Mouse (Mus musculus) neural tube, embryonic 11.5 days (tissue): ENCODE measurements at regions not wholly inside any gene's neighbourhood (a gene's known extent, or its start where the extent isn't known, plus 50 kb on each side); places are given as distances from the start of the nearest gene placed in this dataset.

Experiments used
- ATAC-seq: fragments of 200-750 bp; cut with Nextera tagmentation; 2 replicates; pipeline ENCODE4 v1.8.0; 2017; ENCODE audit warnings: moderate number of reproducible peaks, mild to moderate bottlenecking, moderate TSS enrichment, moderate library complexity; ENCODE audit not compliant: insufficient read depth, low FRiP score, low TSS enrichment
- DNase-seq: peaks from one replicate; pipeline ENCODE4 v3.0.0-alpha.2; 2015; ENCODE audit warnings: low spot score
- H3K27ac ChIP-seq: fragments of 300-500 bp; sonication (generic); 2 replicates; pipeline ENCODE4 v1.5.1; 2014; ENCODE audit warnings: low read depth, mild to moderate bottlenecking, low read length
- H3K27me3 ChIP-seq: fragments of 300-500 bp; sonication (generic); 2 replicates; pipeline ENCODE4 v1.6.1; 2014; ENCODE audit warnings: mild to moderate bottlenecking, low read length, mixed read lengths; ENCODE audit not compliant: control insufficient read depth, insufficient read depth
- H3K36me3 ChIP-seq: fragments of 300-500 bp; sonication (generic); 2 replicates; pipeline ENCODE4 v1.6.1; 2014; ENCODE audit warnings: mild to moderate bottlenecking, low read length, moderate library complexity, mixed read lengths; ENCODE audit not compliant: control insufficient read depth, insufficient read depth
- H3K4me1 ChIP-seq: fragments of 300-500 bp; sonication (generic); 2 replicates; pipeline ENCODE4 v1.6.1; 2014; ENCODE audit warnings: low read length, mixed read lengths; ENCODE audit not compliant: control insufficient read depth, insufficient read depth
- H3K4me2 ChIP-seq: fragments of 300-500 bp; sonication (generic); 2 replicates; pipeline ENCODE4 v1.6.1; 2014; ENCODE audit warnings: low read depth, mild to moderate bottlenecking, moderate library complexity
- H3K4me3 ChIP-seq: fragments of 300-500 bp; sonication (generic); 2 replicates; pipeline ENCODE4 v1.5.1; 2014; ENCODE audit warnings: low read depth, low read length
- H3K9ac ChIP-seq: fragments of 300-500 bp; sonication (generic); 2 replicates; pipeline ENCODE4 v1.6.1; 2014; ENCODE audit warnings: mild to moderate bottlenecking, low read length
- H3K9me3 ChIP-seq: fragments of 300-500 bp; sonication (generic); 2 replicates; pipeline ENCODE4 v1.6.1; 2016; ENCODE audit warnings: low read length; ENCODE audit not compliant: control insufficient read depth
- WGBS: fragments of 180-500 bp; shearing (Covaris S2); extraction: QIAGEN DNeasy Blood & Tissue Kit; methylation state at CpG from one replicate; pipeline ENCODE4 v1.1.7; 2014; 5-methylcytosine and 5-hydroxymethylcytosine counted together

DNA sequence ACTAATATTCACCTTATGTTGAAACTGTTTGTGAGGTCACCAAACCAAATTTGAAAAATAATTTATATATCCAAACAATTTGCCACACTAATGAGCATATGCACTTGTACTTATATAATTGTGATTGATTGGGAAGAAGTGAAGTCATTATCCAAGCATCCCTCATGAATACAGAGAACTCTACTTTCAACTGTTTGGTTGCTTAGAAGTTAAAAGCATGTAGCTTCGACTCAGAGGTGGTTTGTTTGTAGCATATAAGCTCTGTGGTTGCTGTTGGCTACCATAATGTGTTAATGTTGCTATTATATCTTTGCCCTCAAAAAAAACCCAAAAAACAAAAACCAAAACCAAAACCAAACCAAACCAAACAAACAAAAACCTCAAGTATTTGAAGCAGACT, 54.7 kb upstream of the Lin7a start:
- Histone ChIP-seq H3K27ac (no peak overlapping the region), H3K4me1 (no peaks in the 10 kb centered on the region; the same call in 1 of the 2 replicates), H3K4me2 (no peak overlapping the region), H3K27me3 (no peaks in the 10 kb centered on the region), H3K4me3 (no peak overlapping the region), H3K9ac (no peak overlapping the region), H3K9me3 (no peaks in the 10 kb centered on the region), H3K36me3 (no peaks in the 10 kb centered on the region)
- WGBS, result 71% methylated on average over 1 of the region's 1 CpGs
- ATAC-seq (no peak), DNase-seq (no peak)

GRCm38 (mm10) chr10:107217376-107218235, 53.9 kb upstream of the Lin7a start:
- H3K4me2 ChIP-seq, result no peak overlapping the region
- 97% methylated on average over 2 of the region's 2 CpGs for WGBS
- no peaks in the 10 kb centered on the region for H3K27me3 ChIP-seq
- H3K27ac ChIP-seq, result no peak overlapping the region
- no peaks in the 10 kb centered on the region for H3K9me3 ChIP-seq
- H3K4me1 ChIP-seq, result no peaks in the 10 kb centered on the region; the same call in 1 of the 2 replicates
- no peak overlapping the region for H3K9ac ChIP-seq
- no peaks in the 10 kb centered on the region for H3K36me3 ChIP-seq
- DNase-seq (no peak), ATAC-seq (no peak)
- no peak overlapping the region for H3K4me3 ChIP-seq

- H3K27ac ChIP-seq, result no peak overlapping the region
- no peaks in the 10 kb centered on the region for H3K36me3 ChIP-seq
- WGBS, result 82% methylated on average over 4 of the region's 4 CpGs
- ATAC-seq, result no peak
- no peak for DNase-seq
- H3K9me3 ChIP-seq, result no peaks in the 10 kb centered on the region
- no peak overlapping the region for H3K9ac ChIP-seq
- H3K4me2 ChIP-seq, result no peak overlapping the region
- H3K4me1 ChIP-seq, result no peaks in the 10 kb centered on the region; the same call in 1 of the 2 replicates
- no peaks in the 10 kb centered on the region for H3K27me3 ChIP-seq
- H3K4me3 ChIP-seq, result no peak overlapping the region
These were observed 52.5 kb upstream of the Lin7a start for GRCm38 (mm10) chr10:107218861-107219430.

GRCm38 (mm10) chr10:107219621-107220370, 51.7 kb upstream of the Lin7a start:
- WGBS, result 92% methylated on average over 3 of the region's 3 CpGs
- Histone ChIP-seq H3K27me3 (no peaks in the 10 kb centered on the region), H3K9me3 (no peaks in the 10 kb centered on the region), H3K36me3 (no peaks in the 10 kb centered on the region), H3K4me3 (no peak overlapping the region), H3K9ac (no peak overlapping the region), H3K4me1 (no peaks in the 10 kb centered on the region; the same call in 1 of the 2 replicates), H3K27ac (no peak overlapping the region), H3K4me2 (no peak overlapping the region)
- no peak for ATAC-seq
- DNase-seq, result no peak

DNA sequence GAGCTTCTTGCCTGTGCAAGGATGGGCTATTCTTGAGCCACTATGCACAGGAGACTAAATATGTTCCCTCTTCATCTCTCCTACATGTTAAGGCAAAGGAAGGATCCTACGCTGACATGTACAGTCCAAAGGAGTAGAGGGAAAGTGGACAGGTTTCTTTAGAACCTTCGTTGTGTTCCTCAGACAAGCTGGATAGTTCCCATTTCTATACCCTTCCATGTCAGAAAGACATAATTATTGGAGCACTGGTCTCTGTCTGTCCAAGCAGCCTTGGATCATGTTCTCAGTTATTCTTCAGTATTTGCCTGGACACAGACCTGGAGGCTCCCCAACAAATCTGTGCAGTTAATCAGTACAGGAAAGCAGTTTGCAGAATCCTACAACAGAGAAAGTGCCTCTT, 51.0 kb upstream of the Lin7a start:
- Histone ChIP-seq H3K27me3 (no peaks in the 10 kb centered on the region), H3K36me3 (no peaks in the 10 kb centered on the region), H3K4me2 (no peak overlapping the region), H3K9ac (no peak overlapping the region), H3K9me3 (no peaks in the 10 kb centered on the region), H3K27ac (no peak overlapping the region; the same call in 1 of the 2 replicates), H3K4me3 (no peak overlapping the region), H3K4me1 (no peaks in the 10 kb centered on the region; the same call in 1 of the 2 replicates)
- DNase-seq, result no peak
- ATAC-seq, result no peak
- WGBS, result 93% methylated on average over 2 of the region's 2 CpGs

- H3K27ac ChIP-seq, result no peak overlapping the region; the same call in 1 of the 2 replicates
- no peak overlapping the region for H3K9ac ChIP-seq
- H3K4me3 ChIP-seq, result no peak overlapping the region
- H3K4me2 ChIP-seq, result no peak overlapping the region
- 60% methylated on average over 2 of the region's 2 CpGs for WGBS
- H3K9me3 ChIP-seq, result no peaks in the 10 kb centered on the region
- no peaks in the 10 kb centered on the region for H3K27me3 ChIP-seq
- no peaks in the 10 kb centered on the region for H3K36me3 ChIP-seq
- H3K4me1 ChIP-seq, result no peaks in the 10 kb centered on the region; the same call in 1 of the 2 replicates
- ATAC-seq (no peak), DNase-seq (no peak)
These were observed 50.3 kb upstream of the Lin7a start for GRCm38 (mm10) chr10:107221151-107221650.
